Mouse (Mus musculus): ENCODE results near the gene Uts2r. TPM values are rescaled to one million over a fixed set of nuclear protein-coding genes. Genes with fewer than 3 reads are reported as not detected.

Gene Uts2r
- polyA plus RNA-seq, 2 experiments: 1.4 to 2.1 TPM

- TF ChIP-seq POLR2A (IDR thresholded peaks at IDR 0.05; ENCODE audit: borderline replicate concordance, extremely low read depth, insufficient read depth, insufficient read length): no peak
Measured at GRCm38 (mm10) chr11:121201436-121202198, 41.5 kb downstream of the Uts2r start.

GRCm38 (mm10) chr11:121203859-121204160 is 43.7 kb downstream of the Uts2r start:
- peaks cover 6% of the 10 kb centered on the region; the same call in 1 of the 2 replicates for H3K4me1 ChIP-seq (ENCODE audit: control insufficient read depth, insufficient read depth, low read length)
- H3K36me3 ChIP-seq (ENCODE audit: control insufficient read depth, insufficient read depth, low read length): peaks cover 11% of the 10 kb centered on the region; the same call in 1 of the 2 replicates
- H3K27ac ChIP-seq (replicated peaks; ENCODE audit: low read depth, low read length): peak overlapping the region; percentile 33; the same call in 1 of the 2 replicates
- H3K27me3 ChIP-seq (ENCODE audit: control insufficient read depth, insufficient read depth, low read length): no peaks in the 10 kb centered on the region
- H3K9me3 ChIP-seq (ENCODE audit: control insufficient read depth, low read length): no peaks in the 10 kb centered on the region
- 2% methylated on average over 5 of the region's 5 CpGs for WGBS
- H3K4me3 ChIP-seq (replicated peaks; ENCODE audit: low read length): peak overlapping the region; percentile 57
- peak overlapping the region; percentile 76 for H3K4me2 ChIP-seq (replicated peaks; ENCODE audit: low read depth, low read length, severe bottlenecking)
- DNase-seq (ENCODE audit: low spot score) (no peak), ATAC-seq (ENCODE audit: low FRiP score, low read depth) (no peak)
- H3K9ac ChIP-seq (ENCODE audit: low read depth, low read length, severe bottlenecking): peak overlapping the region; percentile 73; the same call in 1 of the 2 replicates
- TF ChIP-seq POLR2A (IDR thresholded peaks at IDR 0.05; ENCODE audit: borderline replicate concordance, extremely low read depth, insufficient read depth, insufficient read length): no peak

More at GRCm38 (mm10) chr11:121201436-121202198, 41.5 kb downstream of the Uts2r start:
- Histone ChIP-seq H3K4me2 (replicated peaks; ENCODE audit: low read depth, low read length, severe bottlenecking) (no peak overlapping the region), H3K4me3 (replicated peaks; ENCODE audit: low read length) (no peak overlapping the region), H3K4me1 (ENCODE audit: control insufficient read depth, insufficient read depth, low read length) (peaks cover 6% of the 10 kb centered on the region; the same call in 1 of the 2 replicates), H3K27ac (replicated peaks; ENCODE audit: low read depth, low read length) (no peak overlapping the region), H3K9ac (ENCODE audit: low read depth, low read length, severe bottlenecking) (no peak overlapping the region), H3K36me3 (ENCODE audit: control insufficient read depth, insufficient read depth, low read length) (peaks cover 2% of the 10 kb centered on the region; the same call in 1 of the 2 replicates), H3K9me3 (ENCODE audit: control insufficient read depth, low read length) (no peaks in the 10 kb centered on the region), H3K27me3 (ENCODE audit: control insufficient read depth, insufficient read depth, low read length) (no peaks in the 10 kb centered on the region)
- WGBS: 46% methylated on average over 11 of the region's 11 CpGs
- ATAC-seq (ENCODE audit: low FRiP score, low read depth) (no peak), DNase-seq (ENCODE audit: low spot score) (peak; percentile 26)

GRCm38 (mm10) chr11:121204161-121205006 is 44.3 kb downstream of the Uts2r start, which contains the start of the genes Hexdc and Ogfod3:
Hexdc (plus strand) TSS chr11:121204433.
Ogfod3 (minus strand) TSS chr11:121204711.
- Histone ChIP-seq H3K27me3 (ENCODE audit: control insufficient read depth, insufficient read depth, low read length) (no peaks in the 10 kb centered on the region), H3K36me3 (ENCODE audit: control insufficient read depth, insufficient read depth, low read length) (peaks cover 14% of the 10 kb centered on the region; the same call in 1 of the 2 replicates), H3K4me3 (replicated peaks; ENCODE audit: low read length) (peak within 1 kb of the TSS; percentile 57), H3K4me1 (ENCODE audit: control insufficient read depth, insufficient read depth, low read length) (peaks cover 6% of the 10 kb centered on the region; the same call in 1 of the 2 replicates), H3K4me2 (replicated peaks; ENCODE audit: low read depth, low read length, severe bottlenecking) (peak within 1 kb of the TSS; percentile 76), H3K27ac (replicated peaks; ENCODE audit: low read depth, low read length) (peak within 1 kb of the TSS; percentile 66), H3K9ac (ENCODE audit: low read depth, low read length, severe bottlenecking) (peak within 1 kb of the TSS; percentile 73), H3K9me3 (ENCODE audit: control insufficient read depth, low read length) (no peaks in the 10 kb centered on the region)
- WGBS: under 1% methylated on average over 61 of the region's 70 CpGs
- DNase-seq (ENCODE audit: low spot score): peak; percentile 95
- TF ChIP-seq POLR2A (IDR thresholded peaks at IDR 0.05; ENCODE audit: borderline replicate concordance, extremely low read depth, insufficient read depth, insufficient read length): peak; percentile 77; the same call in 1 of the 2 replicates
- peak; percentile 96 for ATAC-seq (ENCODE audit: low FRiP score, low read depth)

Other genes starting within 250 kb of the Uts2r start
- gene Ccdc57, start 227.4 kb upstream of the Uts2r start, polyA plus RNA-seq (2012; rRNA removed): 5.4 and 7.1 TPM in 2 replicates
- 3.8 and 5.1 TPM in 2 replicates for gene Ccdc57, start 227.4 kb upstream of the Uts2r start, polyA plus RNA-seq (2014; fragmentation: Nextera tagmentation; extraction: Ambion mirVana)
- gene Slc16a3, start 211.8 kb upstream of the Uts2r start, polyA plus RNA-seq (2012; rRNA removed): 69.5 and 111 TPM in 2 replicates
- gene Slc16a3, start 211.8 kb upstream of the Uts2r start, polyA plus RNA-seq (2014; fragmentation: Nextera tagmentation; extraction: Ambion mirVana): 36.3 and 36.4 TPM in 2 replicates
- 140 and 148 TPM in 2 replicates for gene Csnk1d, start 168.9 kb upstream of the Uts2r start, polyA plus RNA-seq (2012; rRNA removed)
- 65.8 and 74.9 TPM in 2 replicates for gene Csnk1d, start 168.9 kb upstream of the Uts2r start, polyA plus RNA-seq (2014; fragmentation: Nextera tagmentation; extraction: Ambion mirVana)
- 0.36 and 0.69 TPM in 2 replicates for gene Cd7, start 120.9 kb upstream of the Uts2r start, polyA plus RNA-seq (2012; rRNA removed)
- gene Cd7, start 120.9 kb upstream of the Uts2r start, polyA plus RNA-seq (2014; fragmentation: Nextera tagmentation; extraction: Ambion mirVana): 0.19 and 0.21 TPM in 2 replicates
- 0.12 TPM in 1 of 2 replicates, not detected in the other for gene Sectm1b, start 96.7 kb upstream of the Uts2r start, polyA plus RNA-seq (2012; rRNA removed)
- gene Sectm1b, start 96.7 kb upstream of the Uts2r start, polyA plus RNA-seq (2014; fragmentation: Nextera tagmentation; extraction: Ambion mirVana): not detected in 2 replicates
- 1.0 and 1.2 TPM in 2 replicates for gene Sectm1a, start 79.1 kb upstream of the Uts2r start, polyA plus RNA-seq (2012; rRNA removed)
- 0.76 and 1.3 TPM in 2 replicates for gene Sectm1a, start 79.1 kb upstream of the Uts2r start, polyA plus RNA-seq (2014; fragmentation: Nextera tagmentation; extraction: Ambion mirVana)
- gene Tex19.2, start 41.6 kb upstream of the Uts2r start, polyA plus RNA-seq (2012; rRNA removed): 0.04 TPM in 1 of 2 replicates, not detected in the other
- not detected in 2 replicates for gene Tex19.2, start 41.6 kb upstream of the Uts2r start, polyA plus RNA-seq (2014; fragmentation: Nextera tagmentation; extraction: Ambion mirVana)
- gene Tex19.1, start 14.1 kb upstream of the Uts2r start, polyA plus RNA-seq (2012; rRNA removed): 0.06 and 0.10 TPM in 2 replicates
- not detected in 2 replicates for gene Tex19.1, start 14.1 kb upstream of the Uts2r start, polyA plus RNA-seq (2014; fragmentation: Nextera tagmentation; extraction: Ambion mirVana)
- gene Hexdc, start 44.2 kb downstream of the Uts2r start, polyA plus RNA-seq (2012; rRNA removed): 45.5 and 52.2 TPM in 2 replicates
- 8.4 and 12.5 TPM in 2 replicates for gene Hexdc, start 44.2 kb downstream of the Uts2r start, polyA plus RNA-seq (2014; fragmentation: Nextera tagmentation; extraction: Ambion mirVana)
- gene Ogfod3, start 44.4 kb downstream of the Uts2r start, polyA plus RNA-seq (2012; rRNA removed): 12.5 and 12.7 TPM in 2 replicates
- 21.8 and 22.4 TPM in 2 replicates for gene Ogfod3, start 44.4 kb downstream of the Uts2r start, polyA plus RNA-seq (2014; fragmentation: Nextera tagmentation; extraction: Ambion mirVana)
- 47.1 and 50.4 TPM in 2 replicates for gene Cybc1, start 69.1 kb downstream of the Uts2r start, polyA plus RNA-seq (2012; rRNA removed)
- gene Cybc1, start 69.1 kb downstream of the Uts2r start, polyA plus RNA-seq (2014; fragmentation: Nextera tagmentation; extraction: Ambion mirVana): 41.3 and 49.6 TPM in 2 replicates
- gene Narf, start 77.0 kb downstream of the Uts2r start, polyA plus RNA-seq (2012; rRNA removed): 44.1 and 52.3 TPM in 2 replicates
- 49.4 and 58.5 TPM in 2 replicates for gene Narf, start 77.0 kb downstream of the Uts2r start, polyA plus RNA-seq (2014; fragmentation: Nextera tagmentation; extraction: Ambion mirVana)
- 43.7 and 54.2 TPM in 2 replicates for gene Foxk2, start 99.7 kb downstream of the Uts2r start, polyA plus RNA-seq (2012; rRNA removed)
- gene Foxk2, start 99.7 kb downstream of the Uts2r start, polyA plus RNA-seq (2014; fragmentation: Nextera tagmentation; extraction: Ambion mirVana): 11.1 and 13.7 TPM in 2 replicates
- 94.5 and 110 TPM in 2 replicates for gene Wdr45b, start 194.2 kb downstream of the Uts2r start, polyA plus RNA-seq (2012; rRNA removed)
- gene Wdr45b, start 194.2 kb downstream of the Uts2r start, polyA plus RNA-seq (2014; fragmentation: Nextera tagmentation; extraction: Ambion mirVana): 113 and 116 TPM in 2 replicates
- 10.8 and 13.0 TPM in 2 replicates for gene Rab40b, start 228.0 kb downstream of the Uts2r start, polyA plus RNA-seq (2012; rRNA removed)
- gene Rab40b, start 228.0 kb downstream of the Uts2r start, polyA plus RNA-seq (2014; fragmentation: Nextera tagmentation; extraction: Ambion mirVana): 16.8 and 19.0 TPM in 2 replicates

All from limb, embryonic 14.5 days (tissue).